Mouse (Mus musculus): Measurements from ENCODE around the gene Megf8.

DNA sequence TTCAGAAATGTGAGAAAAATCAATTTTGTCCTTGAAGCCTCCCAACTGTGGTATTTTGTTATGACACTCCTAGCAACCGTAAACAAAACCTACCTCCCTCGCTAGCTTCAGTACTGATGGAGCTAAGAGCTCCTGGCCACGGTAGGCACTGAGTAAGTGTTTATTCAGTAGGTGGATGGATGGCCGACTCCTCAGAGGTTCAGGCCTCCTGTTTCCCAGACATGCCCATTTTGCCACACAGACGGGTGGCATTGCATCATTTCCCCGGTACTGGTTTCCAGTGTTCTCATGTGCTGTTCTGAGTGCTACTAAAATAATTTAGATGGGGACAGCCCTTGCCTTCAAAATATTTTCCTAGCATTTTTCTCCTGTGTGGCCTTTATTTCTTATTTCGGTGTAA lies 89.5 kb downstream of the Megf8 start:
- TF ChIP-seq CTCF (IDR thresholded peaks at IDR 0.05; ENCODE audit: borderline replicate concordance, extremely low read depth, insufficient read depth, insufficient read length), result no peak
- TF ChIP-seq POLR2A (IDR thresholded peaks at IDR 0.05; ENCODE audit: borderline replicate concordance, extremely low read depth, insufficient read depth, insufficient read length, poor library complexity, severe bottlenecking), result no peak

Measured in brain, embryonic 14.5 days (tissue).